Mouse (Mus musculus): ENCODE measurements around the gene Cavin4.

Cavin4 gene

GRCm38 (mm10) chr4:48663271-48663670, at the start of gene Cavin4:
Cavin4 (plus strand) TSS chr4:48663514.
- DNase-seq (ENCODE audit: low spot score): no peak

- DNase-seq (ENCODE audit: low spot score): no peak
Measured at GRCm38 (mm10) chr4:48615483-48615882, 47.8 kb upstream of the Cavin4 start.

DNA sequence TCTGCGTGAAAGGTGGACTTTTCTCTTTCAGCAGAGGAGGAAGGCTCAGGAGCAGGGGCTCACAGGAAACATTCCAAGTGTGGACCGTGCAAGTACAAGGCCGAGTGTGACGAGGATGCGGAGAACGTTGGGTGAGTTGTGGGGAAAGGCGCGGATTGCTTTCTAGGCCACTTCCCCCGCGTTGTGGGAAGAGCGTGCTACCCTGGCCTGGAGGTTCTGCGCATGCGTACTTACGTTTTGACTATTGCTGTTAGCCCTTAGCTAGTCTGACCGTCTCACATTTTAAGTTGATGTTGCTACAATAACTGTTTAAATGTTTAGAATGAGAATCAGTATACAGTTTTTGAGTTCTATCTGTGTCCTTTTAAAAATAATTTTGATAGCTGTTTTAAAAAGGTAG, 46.1 kb upstream of the Cavin4 start:
- DNase-seq (ENCODE audit: low spot score): no peak

GRCm38 (mm10) chr4:48620121-48620520, 43.2 kb upstream of the Cavin4 start:
- DNase-seq (ENCODE audit: low spot score): no peak

DNA sequence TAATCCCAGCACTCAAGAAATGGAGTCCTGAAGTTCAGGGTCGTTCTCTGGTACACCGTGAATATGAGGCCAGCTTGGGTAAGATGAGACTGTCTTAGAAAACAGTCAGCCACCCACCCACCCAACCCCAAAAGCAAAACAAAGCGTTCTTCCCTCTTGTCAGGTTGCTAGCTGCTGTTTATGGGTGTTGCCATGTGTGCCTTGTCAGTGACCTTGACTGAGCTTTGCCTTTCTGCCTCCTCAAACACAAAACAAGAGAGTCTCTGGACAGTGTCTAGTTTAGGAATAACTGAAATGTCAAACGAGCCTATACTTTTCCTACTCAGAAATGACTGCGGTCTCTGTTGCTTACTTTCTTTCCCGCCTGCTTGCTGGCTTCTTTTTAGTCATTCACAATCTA, 41.1 kb upstream of the Cavin4 start:
- DNase-seq (ENCODE audit: low spot score): no peak

DNA sequence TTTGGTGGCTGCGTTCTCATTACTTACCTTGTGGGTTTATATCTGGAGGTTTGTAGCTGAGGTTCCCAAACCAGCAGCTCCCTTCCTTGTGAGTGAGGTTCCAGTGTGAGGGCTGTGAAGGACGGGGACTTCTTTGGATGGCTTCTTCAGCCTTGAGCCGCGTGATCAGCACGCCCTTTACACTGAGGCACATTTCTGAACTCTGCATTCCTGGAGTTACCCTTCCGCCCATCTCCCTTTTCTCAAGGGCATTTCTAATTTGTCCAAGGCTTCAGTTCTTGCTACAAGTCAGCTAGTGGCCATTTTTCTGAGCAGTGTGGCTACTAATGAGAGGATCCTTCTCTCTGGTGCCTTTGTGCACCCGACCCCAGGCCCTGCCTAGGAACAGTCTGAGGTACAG, 40.4 kb upstream of the Cavin4 start:
- DNase-seq (ENCODE audit: low spot score): no peak

DNA sequence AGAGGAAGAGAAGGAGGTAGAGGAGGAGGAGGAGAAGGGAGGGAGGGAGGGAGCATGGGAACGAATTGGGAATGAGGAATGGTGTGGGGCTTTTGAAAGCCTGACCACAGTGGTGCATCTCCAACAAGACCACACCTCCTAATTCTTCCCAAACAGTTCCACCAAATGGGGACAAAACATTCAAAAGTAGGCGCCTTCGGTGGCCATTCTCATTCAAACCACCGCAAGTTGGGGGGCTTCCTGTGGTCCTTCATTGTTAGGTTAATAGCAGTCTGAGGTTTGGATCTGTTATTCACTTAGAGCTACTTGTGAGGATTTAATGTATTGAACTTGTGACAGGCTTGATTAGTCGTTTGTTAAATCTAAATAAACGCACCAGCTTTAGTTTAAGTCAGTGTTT, 38.4 kb upstream of the Cavin4 start:
- DNase-seq (ENCODE audit: low spot score): no peak

- no peak for DNase-seq (ENCODE audit: low spot score)
Measured at GRCm38 (mm10) chr4:48625836-48626235, 37.5 kb upstream of the Cavin4 start.

GRCm38 (mm10) chr4:48629445-48629844, 33.9 kb upstream of the Cavin4 start:
- DNase-seq (ENCODE audit: low spot score): no peak

GRCm38 (mm10) chr4:48633529-48633928, 29.8 kb upstream of the Cavin4 start:
- peak; percentile 83 for DNase-seq (ENCODE audit: low spot score)

DNA sequence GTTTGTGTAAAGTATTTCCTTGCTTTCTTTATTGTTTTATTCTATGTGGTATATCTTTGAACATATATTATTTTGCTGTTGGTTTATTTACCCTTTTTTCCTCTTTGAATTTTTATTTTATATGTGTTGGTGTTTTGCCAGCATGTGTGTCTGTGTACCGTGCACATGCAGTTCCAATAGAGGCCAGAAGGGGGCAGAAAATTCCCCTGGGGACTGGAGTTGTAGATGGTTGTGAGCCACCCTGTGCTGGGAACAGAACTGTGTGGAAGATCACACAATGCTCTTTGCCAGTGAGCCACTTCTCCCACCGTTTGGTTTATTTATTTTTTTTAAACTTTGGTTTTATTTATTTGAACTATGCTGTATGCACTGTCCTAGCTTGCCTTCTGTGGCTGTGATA, 29.3 kb upstream of the Cavin4 start:
- DNase-seq (ENCODE audit: low spot score): peak; percentile 60

DNA sequence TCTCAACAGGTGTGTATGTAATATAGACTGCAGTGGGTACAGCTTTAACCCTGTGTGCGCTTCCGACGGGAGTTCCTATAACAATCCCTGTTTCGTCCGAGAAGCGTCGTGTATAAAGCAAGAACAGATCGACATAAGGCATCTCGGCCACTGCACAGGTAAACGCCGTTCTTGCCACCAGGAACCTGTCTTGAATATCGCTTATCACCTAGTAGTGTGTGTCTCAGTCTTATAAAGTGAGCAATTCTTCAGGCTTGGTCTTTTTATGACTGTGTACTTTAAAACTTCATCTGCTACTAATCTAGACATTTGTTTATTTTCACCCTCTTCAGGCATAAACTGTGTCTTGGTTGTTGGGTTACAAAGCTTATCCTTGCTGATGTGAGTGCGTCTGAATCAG, 26.5 kb upstream of the Cavin4 start:
- no peak for DNase-seq (ENCODE audit: low spot score)

GRCm38 (mm10) chr4:48638132-48638531, 25.2 kb upstream of the Cavin4 start:
- no peak for DNase-seq (ENCODE audit: low spot score)

GRCm38 (mm10) chr4:48639503-48639902, 23.8 kb upstream of the Cavin4 start:
- no peak for DNase-seq (ENCODE audit: low spot score)

DNA sequence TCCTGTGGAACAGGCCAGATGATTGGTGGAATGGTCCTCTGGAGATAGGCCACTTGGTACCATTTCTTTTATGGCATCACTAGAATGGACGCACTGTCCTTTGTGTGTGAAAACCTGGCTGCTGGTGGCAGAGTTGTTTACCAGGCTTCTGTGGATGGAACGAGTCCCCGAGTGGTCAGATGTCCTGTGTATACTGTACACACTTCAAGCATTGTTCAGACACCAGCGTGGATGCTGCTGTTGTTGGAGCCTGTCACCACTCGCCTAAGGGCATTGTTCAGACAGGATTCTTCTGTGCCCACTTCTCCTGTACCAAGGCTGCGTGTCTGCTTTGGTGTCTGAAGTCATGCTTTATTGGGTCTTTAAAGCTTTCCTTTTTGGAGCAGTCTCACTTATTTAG, 19.5 kb upstream of the Cavin4 start:
- DNase-seq (ENCODE audit: low spot score): no peak

DNA sequence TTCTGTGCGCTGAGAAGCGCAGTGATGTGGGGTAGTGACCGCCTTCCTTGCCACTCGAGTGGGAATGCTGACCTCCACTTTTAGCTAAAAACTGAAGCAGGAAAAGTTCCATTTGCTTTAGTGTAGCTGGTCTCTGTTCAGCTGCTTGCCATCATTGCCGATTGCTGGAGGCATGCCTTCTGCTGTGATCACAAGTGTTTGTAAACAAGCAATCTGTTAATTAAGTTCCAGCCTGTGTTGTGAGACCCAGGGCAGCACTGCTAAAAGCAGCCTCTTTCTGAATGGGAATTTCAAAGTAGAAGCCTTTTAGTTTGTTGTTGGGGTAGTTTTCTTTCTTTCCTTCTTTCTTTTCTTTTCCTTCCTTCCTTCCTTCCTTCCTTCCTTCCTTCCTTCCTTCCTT, 17.2 kb upstream of the Cavin4 start:
- DNase-seq (ENCODE audit: low spot score): no peak

DNA sequence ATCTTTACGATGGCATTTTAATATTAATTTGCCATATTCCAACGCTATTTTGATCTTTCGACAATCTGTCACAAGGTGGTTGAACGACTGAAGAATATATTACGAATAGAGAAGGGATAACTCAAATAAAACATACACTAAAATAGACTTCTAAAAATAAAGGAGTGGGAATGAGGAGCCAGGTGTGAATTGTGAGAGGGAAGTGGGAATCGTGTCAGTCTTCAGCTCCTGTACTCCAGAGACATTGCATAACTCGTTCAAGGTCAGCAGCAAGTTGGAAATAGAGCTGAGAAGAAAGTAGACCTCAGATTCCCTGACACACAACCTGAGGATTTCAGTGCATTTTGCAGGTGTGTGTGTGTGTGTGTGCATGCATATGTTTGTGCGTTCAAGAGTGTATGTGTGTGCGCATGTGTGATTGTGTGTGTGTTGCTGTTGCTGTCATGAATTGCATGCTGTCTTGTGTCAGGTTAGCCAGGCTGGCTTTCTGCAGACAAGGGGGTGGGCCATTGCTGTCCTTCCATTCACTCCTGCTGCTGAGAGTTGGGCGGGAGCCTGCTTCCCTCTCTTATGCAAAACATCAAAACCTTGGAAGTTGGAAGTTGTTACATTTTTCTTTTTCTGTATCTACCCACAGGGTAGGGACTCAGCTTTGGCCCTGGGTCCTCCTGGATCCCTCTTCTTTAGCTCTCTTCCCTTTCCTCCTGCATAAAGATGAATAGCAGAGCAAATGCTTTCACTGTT, 12.5 kb upstream of the Cavin4 start:
- no peak for DNase-seq (ENCODE audit: low spot score)

DNA sequence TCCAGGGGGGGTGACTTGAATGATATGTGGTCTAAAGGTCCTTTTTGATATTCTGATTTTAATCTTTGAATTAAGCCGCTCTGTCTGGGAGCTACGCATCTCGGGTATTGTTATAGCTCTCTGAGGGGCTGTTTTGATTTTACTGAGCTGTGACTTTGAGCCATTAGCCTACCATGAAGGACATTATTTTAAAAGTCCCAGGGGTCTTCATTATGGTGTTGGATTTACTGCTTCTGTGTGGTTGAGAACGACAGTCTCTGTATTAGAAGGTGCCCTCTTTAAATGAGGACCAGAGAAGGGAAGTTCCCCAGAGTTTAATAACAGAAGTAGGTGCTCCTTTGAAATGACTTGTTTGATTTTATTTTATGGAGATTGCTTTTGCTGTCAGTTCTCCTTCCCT, 9.2 kb upstream of the Cavin4 start:
- DNase-seq (ENCODE audit: low spot score): no peak

GRCm38 (mm10) chr4:48656530-48656929, 6.8 kb upstream of the Cavin4 start:
- DNase-seq (ENCODE audit: low spot score): no peak

- DNase-seq (ENCODE audit: low spot score): no peak
Measured at GRCm38 (mm10) chr4:48660144-48660543, 3.2 kb upstream of the Cavin4 start.

DNA sequence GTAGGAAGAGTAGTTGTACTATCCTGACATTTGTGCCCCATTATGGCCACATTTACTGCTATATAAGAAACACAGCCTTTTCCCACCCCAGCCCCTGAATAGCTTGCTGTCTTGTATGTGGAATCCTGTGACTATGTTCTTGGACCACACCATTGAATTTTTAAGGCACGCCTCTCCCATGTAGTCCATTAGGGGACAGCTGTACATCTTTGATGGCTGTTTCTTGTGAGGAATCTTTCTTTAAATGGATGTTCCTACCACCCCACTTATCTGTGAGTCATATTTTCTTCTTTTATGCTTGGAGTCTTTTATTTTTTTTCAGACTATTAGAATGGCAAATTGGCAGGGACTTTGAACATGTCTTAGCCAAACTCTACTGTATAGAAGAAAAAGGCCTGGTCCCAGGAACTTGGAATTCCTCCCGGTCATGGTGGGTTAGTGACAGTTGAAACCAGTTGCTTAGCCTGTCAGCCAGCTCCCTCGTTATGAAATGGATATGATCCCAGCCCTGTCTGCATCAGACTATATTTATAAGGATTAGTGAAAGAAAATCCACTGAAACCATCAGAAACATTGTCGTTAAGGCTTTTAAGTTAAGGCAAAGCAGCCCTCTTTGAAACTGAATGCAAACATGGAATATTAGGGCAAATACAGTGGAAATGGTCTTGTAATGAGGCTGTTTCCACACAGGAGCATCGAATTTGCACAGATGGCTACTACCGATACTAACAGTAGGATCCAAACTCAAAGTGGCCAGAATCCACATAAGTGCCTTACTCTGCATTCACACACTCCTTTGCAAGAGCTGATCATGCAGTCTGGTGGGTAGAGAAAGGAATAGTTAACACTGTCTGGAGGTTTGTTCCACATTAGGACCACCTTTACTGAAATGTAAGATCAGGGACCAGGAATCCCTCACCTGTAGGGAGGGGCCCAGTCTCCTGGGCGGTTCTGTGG, 2.4 kb upstream of the Cavin4 start:
- no peak for DNase-seq (ENCODE audit: low spot score)

DNA sequence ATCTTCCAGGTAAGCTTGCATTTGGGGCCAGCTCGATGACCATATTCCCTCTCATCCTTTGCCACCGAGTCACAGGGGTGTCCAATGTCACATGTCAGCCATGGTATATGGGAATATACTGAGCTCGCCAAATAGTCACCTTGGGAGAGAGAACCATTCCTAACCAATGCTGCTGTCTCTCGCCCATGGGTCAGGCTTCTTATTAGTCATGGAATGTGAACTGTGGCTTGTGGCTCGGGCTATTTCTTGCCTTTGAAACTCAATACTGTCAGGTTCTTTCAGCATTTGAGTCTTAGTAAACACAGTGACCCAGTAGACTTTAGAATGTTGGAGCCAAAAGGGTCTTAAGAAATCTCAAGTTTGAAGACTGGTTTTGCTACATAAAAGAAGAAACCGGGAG, 707 bp downstream of the Cavin4 start:
- DNase-seq (ENCODE audit: low spot score): no peak

DNA sequence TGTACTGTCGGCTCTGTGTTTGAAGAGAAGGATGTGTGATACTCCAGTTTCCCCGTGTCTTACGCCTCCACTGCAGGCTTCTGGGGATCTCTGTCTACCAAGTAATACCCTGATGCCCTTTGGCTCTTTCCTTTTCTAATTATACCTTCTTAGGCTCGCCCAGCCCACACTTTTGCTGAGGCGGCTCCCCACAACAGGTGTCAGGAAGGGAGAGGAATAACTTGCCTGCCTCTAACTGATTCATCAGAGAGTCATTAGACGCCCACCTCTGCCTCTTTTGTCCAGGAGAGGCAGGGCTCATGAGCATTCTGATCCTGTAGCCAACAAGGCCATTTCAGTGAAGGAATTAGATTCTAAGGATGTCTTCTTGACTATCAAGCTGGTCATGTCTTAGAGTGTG, 4.0 kb downstream of the Cavin4 start:
- DNase-seq (ENCODE audit: low spot score): no peak
